Mouse (Mus musculus) C2C12 (cell line): ENCODE data around the gene Dusp1. TPM values are rescaled to one million over a fixed set of nuclear protein-coding genes. Genes with fewer than 3 reads are reported as not detected.

Experiments
- H3K27me3 ChIP-seq: one replicate; pipeline ENCODE4 v1.6.1; 2011; ENCODE audit not compliant: control insufficient read depth, insufficient read depth, insufficient read length
- H3K36me3 ChIP-seq: one replicate; pipeline ENCODE4 v1.6.1; 2011; ENCODE audit not compliant: control insufficient read depth, insufficient read depth
- H3K4me3 ChIP-seq: one replicate; pipeline ENCODE4 v1.5.1; 2011; ENCODE audit warnings: mild to moderate bottlenecking, control low read depth; ENCODE audit not compliant: poor library complexity, insufficient read depth, severe bottlenecking
- H3K79me2 ChIP-seq: one replicate; pipeline ENCODE4 v1.6.1; 2011; ENCODE audit not compliant: control insufficient read depth, insufficient read depth
- H3K79me3 ChIP-seq: one replicate; pipeline ENCODE4 v1.6.1; 2011; ENCODE audit warnings: low read depth, control low read depth
- H3ac ChIP-seq: one replicate; pipeline ENCODE3; 2011; ENCODE audit warnings: low read depth; ENCODE audit not compliant: control insufficient read depth, insufficient read length
- CEBPB ChIP-seq: IDR thresholded peaks from one replicate; pipeline ENCODE4 v1.6.1; 2011; ENCODE audit warnings: low read depth, mild to moderate bottlenecking, control low read depth, moderate library complexity
- CTCF ChIP-seq: IDR thresholded peaks from one replicate; pipeline ENCODE4 v1.5.1; 2011; ENCODE audit not compliant: control insufficient read depth, insufficient read depth, insufficient read length
- FOSL1 ChIP-seq: IDR thresholded peaks from one replicate; pipeline ENCODE4 v1.8.0; 2011; ENCODE audit warnings: mild to moderate bottlenecking, low read length; ENCODE audit not compliant: poor library complexity, insufficient read depth, severe bottlenecking
- MAX ChIP-seq: IDR thresholded peaks from one replicate; pipeline ENCODE4 v1.6.1; 2011; ENCODE audit warnings: mild to moderate bottlenecking, control low read depth
- MYOD1 ChIP-seq: IDR thresholded peaks from one replicate; pipeline ENCODE4 v1.6.1; 2011; ENCODE audit warnings: low read depth; ENCODE audit not compliant: control insufficient read depth, insufficient read length
- MYOG ChIP-seq: IDR thresholded peaks from one replicate; pipeline ENCODE4 v1.6.1; 2011; ENCODE audit not compliant: control insufficient read depth, insufficient read length; ENCODE audit errors: extremely low read depth
- USF1 ChIP-seq: IDR thresholded peaks from one replicate; pipeline ENCODE4 v1.6.1; 2011; ENCODE audit warnings: low read depth, mild to moderate bottlenecking, control low read depth, moderate library complexity
- polyA plus RNA-seq: library from polyadenylated mRNA; unstranded; fragments of >200 nt; fragmentation: generic; extraction: Trizol; gene quantifications from one replicate; pipeline ENCODE4 v1.2.1, GENCODE M21; 2012; ENCODE audit warnings: missing spikeins

The Dusp1 gene
- polyA plus RNA-seq, 1 experiment = 16.4 TPM

- Histone ChIP-seq H3ac (peak overlapping the region; percentile 38), H3K4me3 (peak overlapping the region; percentile 89), H3K36me3 (peaks cover 16% of the 10 kb centered on the region), H3K27me3 (no peaks in the 10 kb centered on the region), H3K79me3 (peaks cover 38% of the 10 kb centered on the region), H3K79me2 (peaks cover 44% of the 10 kb centered on the region)
- TF ChIP-seq CTCF (no peak), MYOG (no peak), MAX (no peak), MYOD1 (no peak), FOSL1 (no peak), CEBPB (no peak), USF1 (no peak)
These were observed 1.2 kb downstream of the Dusp1 start for GRCm38 (mm10) chr17:26560526-26561289.

GRCm38 (mm10) chr17:26553033-26553432 is 8.9 kb downstream of the Dusp1 start:
- Histone ChIP-seq H3K79me2 (no peaks in the 10 kb centered on the region), H3ac (no peak overlapping the region)
- TF ChIP-seq MYOG = no peak
- no peak for TF ChIP-seq MAX
- TF ChIP-seq USF1 = no peak
- no peak for TF ChIP-seq CEBPB
- TF ChIP-seq CTCF = no peak
- no peak for TF ChIP-seq FOSL1
- no peak for TF ChIP-seq MYOD1

GRCm38 (mm10) chr17:26551104-26551503 is 10.8 kb downstream of the Dusp1 start:
- H3K79me2 ChIP-seq = no peaks in the 10 kb centered on the region
- no peak for TF ChIP-seq USF1
- TF ChIP-seq CEBPB = no peak
- TF ChIP-seq CTCF = no peak
- TF ChIP-seq MYOD1 = no peak
- no peak for TF ChIP-seq MYOG
- TF ChIP-seq MAX = no peak
- no peak for TF ChIP-seq FOSL1
- no peaks in the 10 kb centered on the region for H3K79me3 ChIP-seq
- no peak overlapping the region for H3K4me3 ChIP-seq
- H3ac ChIP-seq = no peak overlapping the region
- no peaks in the 10 kb centered on the region for H3K36me3 ChIP-seq
- no peaks in the 10 kb centered on the region for H3K27me3 ChIP-seq

More at GRCm38 (mm10) chr17:26553033-26553432, 8.9 kb downstream of the Dusp1 start:
- Histone ChIP-seq H3K79me3 (no peaks in the 10 kb centered on the region), H3K27me3 (no peaks in the 10 kb centered on the region), H3K36me3 (no peaks in the 10 kb centered on the region), H3K4me3 (no peak overlapping the region)

GRCm38 (mm10) chr17:26549148-26549809 is 12.6 kb downstream of the Dusp1 start:
- Histone ChIP-seq H3K27me3 (no peaks in the 10 kb centered on the region), H3K79me2 (no peaks in the 10 kb centered on the region), H3K4me3 (no peak overlapping the region), H3ac (no peak overlapping the region), H3K36me3 (no peaks in the 10 kb centered on the region), H3K79me3 (no peaks in the 10 kb centered on the region)
- TF ChIP-seq FOSL1 (no peak), MYOD1 (peak; percentile 89)

GRCm38 (mm10) chr17:26548566-26548965 is 13.4 kb downstream of the Dusp1 start:
- H3K36me3 ChIP-seq = no peaks in the 10 kb centered on the region
- H3ac ChIP-seq = no peak overlapping the region
- no peaks in the 10 kb centered on the region for H3K79me3 ChIP-seq
- H3K27me3 ChIP-seq = no peaks in the 10 kb centered on the region
- no peak overlapping the region for H3K4me3 ChIP-seq
- no peaks in the 10 kb centered on the region for H3K79me2 ChIP-seq
- TF ChIP-seq CTCF (no peak), FOSL1 (no peak), MYOG (no peak), MAX (no peak)
